Comparison of ENCODE assay signal across 1 mouse cellular context in the genomic region with DNA sequence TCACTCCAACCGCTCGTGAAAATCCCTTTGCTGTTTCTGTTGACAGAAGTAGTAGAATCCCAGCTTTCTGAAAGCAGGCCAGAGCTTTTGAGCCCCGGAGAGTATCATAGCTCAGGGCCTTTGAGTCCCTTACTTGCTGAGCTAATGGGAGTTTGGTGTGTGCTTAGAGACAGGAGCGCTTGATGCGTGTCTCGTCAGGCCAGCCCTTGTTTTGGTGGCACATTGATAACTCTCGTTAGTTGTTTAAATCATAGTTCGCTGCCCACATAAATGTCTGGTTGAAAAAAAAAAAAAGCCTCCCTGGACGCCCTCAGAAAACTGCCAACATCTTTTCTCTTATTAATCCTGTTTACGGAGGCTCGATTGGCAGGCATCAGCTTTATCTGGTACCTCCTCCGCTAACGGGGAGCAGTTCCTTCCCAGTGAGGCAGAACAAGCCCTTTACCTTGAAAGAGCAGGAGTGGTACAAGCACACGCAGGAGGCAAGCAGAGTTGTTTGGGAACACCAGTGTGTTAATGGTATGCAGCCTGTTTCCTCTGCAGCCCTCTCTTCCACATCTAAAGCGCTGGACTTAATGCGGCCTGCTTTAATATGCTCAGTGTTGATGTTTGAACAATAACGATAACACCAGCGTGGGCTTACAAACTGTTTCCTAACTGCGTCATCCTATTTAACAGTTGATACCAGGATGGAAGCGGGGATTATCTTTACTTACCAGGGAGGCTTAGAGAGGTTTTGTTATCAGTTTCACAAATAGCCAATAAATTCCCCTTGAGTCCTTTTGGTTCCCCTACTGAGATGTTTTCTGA.
TF ChIP-seq lines count a peak whose summit lies in the region.

No protein-coding gene starts in this region.

TF ChIP-seq in MEL, 35 proteins besides CTCF, POLR2A, EP300 and RAD21 (continued from another document):
- TF ChIP-seq TCF12 (IDR thresholded peaks at IDR 0.05; ENCODE audit: low read depth, low read length) (peak; percentile 97), RCOR1 (IDR thresholded peaks at IDR 0.05; ENCODE audit: low read depth, low read length) (peak; percentile 63), MAZ (IDR thresholded peaks at IDR 0.05; ENCODE audit: low read depth, low read length) (peak; percentile 73; the same call in 1 of the 2 replicates), USF2 (IDR thresholded peaks at IDR 0.05; ENCODE audit: borderline replicate concordance in 1 of 2, insufficient read depth in 1 of 2, low read depth in 1 of 2, low read length in 2 of 2) (no peak), SIN3A (IDR thresholded peaks at IDR 0.05; ENCODE audit: low read length) (peak; percentile 92), MAFK (IDR thresholded peaks at IDR 0.05; ENCODE audit: borderline replicate concordance, low read depth, low read length) (peak; percentile 53; the same call in 1 of the 2 replicates), ETS1 (IDR thresholded peaks at IDR 0.05; ENCODE audit: low read depth, low read length) (peak; percentile 97)
